Mouse (Mus musculus): ENCODE measurements around the gene Zfp212.

Gene Zfp212

DNA sequence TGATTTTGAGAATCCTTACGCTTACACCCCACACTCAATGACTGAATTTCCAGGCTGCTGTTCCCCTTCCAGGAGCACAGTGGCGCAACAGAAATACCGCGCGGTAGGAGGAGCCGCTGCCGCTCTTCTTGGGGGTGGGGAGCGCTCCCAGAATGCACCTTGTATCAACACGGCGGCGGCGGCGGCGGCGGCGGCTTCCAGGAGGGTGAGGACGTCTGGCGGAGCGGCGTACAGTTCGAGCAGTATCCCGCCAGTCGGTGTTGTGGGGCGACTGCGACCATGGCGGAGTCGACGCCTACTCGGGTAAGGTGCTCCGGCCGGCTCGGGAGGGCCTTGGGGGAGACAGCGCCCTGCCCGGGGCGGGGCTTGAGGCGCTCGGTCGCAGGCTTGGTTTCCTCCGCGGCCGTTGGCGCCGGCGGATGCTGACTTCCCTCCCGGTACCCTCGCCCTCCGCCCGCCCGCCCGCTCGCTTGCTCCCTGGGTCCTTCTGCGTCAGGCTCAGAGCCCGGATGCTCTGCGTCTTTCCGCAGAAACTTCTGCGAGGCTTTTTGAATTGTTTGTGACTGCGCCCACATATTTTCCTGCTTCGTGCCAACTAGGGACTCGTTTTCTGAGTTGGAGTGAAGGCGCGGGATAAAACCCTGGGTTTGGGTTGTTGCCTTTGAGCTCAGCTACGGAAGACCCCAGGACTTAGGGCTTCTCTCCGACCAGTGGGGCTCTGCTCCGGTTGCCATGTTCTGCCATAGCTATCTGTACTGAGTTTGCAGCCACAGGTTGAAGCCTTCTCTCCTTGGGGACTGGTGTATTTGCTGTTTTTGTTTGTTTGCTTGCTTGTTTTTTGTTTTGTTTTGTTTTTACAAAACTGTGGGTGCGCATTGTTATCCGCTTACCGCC, at the start of gene Zfp212:
TSS of gene Zfp212 (plus strand) at position 30 of the 894 bp plus-strand sequence.
- peak; percentile 91 for DNase-seq (ENCODE audit: low spot score)

DNA sequence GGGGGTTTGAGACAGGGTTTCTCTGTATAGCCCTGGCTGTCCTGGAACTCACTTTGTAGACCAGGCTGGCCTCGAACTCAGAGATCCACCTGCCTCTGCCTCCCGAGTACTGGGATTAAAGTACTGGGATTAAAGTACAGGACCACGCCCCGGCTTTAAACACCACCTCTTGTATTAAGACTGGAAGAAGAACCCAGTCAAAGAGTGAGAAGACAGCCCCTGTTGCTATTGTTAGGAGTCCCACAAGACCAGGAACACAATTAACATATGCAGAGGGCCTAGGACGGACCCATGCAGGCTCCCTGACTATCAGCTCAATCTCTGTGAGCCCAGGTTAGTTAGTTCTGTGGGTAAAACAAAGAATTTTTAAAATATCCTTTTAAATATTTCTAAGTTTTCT, 48.0 kb upstream of the Zfp212 start:
- DNase-seq (ENCODE audit: low spot score): no peak

DNA sequence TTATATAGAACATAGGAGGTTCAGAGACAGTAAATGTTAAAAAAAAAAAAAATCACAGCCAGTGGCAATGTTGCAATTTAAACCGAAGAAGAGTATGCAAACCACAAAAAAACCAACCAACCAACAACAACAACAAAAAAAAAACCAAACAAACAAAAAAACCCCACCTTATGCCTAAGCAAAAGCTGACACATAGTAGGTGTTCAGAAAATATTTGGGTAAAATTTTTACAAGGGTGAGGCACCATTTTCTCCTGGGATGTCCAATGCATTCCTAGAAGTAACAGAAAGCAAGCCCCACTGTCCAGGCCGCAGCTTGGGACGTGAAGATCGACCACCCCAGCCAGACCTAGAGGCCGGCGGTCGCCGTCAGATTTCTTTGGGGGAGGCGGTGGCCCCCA, 43.2 kb upstream of the Zfp212 start, which contains the start of gene Zfp282:
TSS of gene Zfp282 (plus strand) at position 147 of the 400 bp plus-strand sequence.
- no peak for DNase-seq (ENCODE audit: low spot score)

DNA sequence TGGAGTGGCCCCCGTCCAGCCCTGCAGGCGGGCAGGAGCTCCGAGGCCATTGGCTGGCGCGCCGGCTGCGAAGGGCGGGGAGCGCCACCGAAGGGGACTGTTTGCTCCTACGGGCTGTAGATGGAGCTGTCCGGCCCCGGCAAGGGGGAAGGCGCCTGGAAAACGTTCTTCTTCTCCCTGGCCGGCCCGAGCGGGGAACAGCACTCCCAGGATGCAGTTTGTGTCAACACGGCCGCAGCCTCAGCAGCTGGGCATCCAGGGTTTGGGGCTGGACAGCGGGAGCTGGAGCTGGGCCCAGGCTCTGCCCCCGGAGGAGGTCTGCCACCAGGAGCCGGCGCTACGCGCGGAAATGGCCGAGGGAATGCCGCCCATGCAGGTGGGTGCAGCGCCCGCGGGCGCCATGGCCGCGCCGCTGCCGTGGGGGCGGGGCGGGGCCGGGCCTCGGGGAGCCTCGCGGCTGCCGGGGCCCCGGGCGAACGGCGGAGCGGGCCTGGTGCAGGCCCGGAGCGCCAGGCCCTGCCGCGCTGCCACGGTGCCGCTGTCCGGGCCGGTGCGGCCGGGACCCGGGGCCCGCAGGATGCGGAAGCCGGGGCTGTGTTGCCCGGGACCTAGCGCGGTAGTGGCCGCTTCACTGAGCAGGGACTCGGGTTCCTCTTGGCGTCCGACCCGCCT, 42.7 kb upstream of the Zfp212 start:
- peak; percentile 93 for DNase-seq (ENCODE audit: low spot score)

DNA sequence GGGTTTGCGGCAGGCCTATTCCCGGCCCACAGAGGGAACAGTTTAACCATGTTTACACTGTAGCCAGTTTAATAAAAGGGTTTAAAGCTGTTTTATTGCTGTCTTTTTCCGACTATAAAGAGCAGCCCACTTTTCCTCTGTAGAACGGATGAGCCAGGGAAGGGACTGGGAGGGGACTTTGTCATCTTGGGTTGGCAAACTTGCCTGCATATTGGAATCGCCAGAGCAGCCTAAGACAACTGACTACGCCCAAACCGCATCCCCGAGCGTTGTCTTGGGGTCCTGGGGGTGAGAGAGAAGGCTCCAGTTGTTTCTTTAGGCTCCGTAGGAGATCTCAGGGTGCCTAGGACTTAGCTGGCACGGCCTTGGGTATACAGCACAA, 42.2 kb upstream of the Zfp212 start:
- no peak for DNase-seq (ENCODE audit: low spot score)

DNA sequence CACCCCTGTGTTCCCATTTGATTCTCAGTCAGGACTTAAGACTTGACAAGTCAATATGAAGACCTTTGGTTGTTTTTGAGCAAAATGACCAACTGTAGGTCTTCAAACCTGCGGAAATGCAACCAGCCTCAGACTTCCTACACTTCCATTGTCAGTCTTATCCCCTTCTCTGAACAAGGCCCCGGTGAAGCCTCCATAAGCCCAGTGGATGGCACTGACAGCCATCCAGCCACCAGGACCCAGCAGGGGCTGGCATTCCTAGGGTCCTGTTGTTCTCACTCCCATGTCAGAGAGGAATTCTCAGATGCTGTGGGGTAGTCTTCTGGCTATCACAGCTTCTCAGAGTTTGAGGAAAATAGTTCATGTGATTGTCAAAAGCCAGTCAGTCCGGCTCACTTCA, 41.7 kb upstream of the Zfp212 start:
- no peak for DNase-seq (ENCODE audit: low spot score)

DNA sequence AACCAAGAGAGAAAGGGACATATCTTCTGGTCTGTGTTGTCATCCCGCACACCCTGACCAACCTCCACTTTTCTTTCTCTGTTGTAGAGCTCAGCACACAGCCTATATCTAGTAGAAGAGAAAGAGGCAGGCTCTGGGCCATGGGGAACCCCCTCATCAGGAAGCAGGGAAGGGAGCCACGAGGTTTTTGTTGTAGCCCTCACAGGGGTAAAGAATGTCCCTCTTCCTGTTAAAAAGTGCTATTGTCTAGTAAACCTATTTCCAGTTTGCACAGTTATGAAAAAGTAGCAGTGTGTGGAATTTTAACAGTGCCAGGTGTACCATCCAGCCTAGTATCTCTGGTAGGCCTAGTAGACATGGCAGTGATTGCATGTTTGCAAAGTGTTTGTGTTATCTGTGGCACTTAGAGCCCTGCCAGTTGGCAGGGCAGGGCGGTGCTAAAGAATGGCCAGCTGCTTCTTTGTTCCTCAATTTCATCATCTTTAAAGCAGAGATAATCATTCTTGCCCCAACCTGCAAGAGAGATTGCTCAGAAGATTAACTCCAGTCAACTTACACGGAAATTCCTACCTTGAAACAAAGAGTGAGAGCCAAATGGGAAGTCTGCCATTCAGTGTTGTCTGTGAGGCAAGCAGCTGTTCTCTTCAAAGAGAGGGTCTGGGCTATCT, 41.1 kb upstream of the Zfp212 start:
- DNase-seq (ENCODE audit: low spot score): no peak

DNA sequence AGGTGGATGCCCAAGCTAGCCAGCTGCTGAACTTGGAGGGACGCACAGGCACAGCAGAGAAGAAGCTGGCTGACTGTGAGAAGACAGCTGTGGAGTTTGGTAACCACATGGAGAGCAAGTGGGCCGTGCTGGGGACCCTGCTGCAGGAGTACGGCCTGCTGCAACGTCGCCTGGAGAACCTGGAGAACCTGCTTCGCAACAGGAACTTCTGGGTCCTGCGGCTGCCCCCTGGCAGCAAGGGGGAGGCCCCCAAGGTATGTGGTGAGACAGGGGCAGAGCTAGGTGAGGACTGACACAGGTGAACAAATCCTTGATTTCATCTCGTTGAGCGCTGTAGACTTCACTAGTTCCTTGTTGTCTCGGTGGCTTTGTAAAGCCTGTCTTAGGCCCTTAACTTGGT, 40.1 kb upstream of the Zfp212 start:
- no peak for DNase-seq (ENCODE audit: low spot score)

DNA sequence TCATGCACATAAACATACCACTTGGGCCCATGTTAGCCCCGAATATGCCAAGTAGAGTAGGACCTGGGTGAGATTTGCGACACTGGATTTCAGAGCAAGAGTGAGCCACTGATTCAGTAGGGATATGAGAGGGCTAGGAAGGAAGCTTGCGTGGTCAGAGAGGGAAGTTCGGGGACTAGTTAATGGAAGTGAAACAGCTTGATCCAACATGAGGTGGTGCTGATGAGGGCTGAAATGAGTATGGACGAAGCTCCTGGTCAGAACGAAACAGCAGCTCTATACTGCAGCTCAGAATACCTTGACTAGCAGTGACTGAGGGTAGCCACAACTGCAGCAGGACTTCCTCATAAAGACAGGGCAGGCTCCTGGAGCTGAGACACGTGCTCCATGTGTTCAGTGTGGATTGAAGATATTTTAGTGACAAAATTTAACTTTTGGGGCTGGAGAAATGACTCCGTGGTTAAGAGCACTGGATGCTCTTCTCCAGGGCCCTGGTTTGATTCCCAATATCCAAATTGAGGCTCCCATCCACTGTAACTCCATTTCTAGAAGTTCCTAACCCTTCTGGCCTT, 31.4 kb upstream of the Zfp212 start:
- DNase-seq (ENCODE audit: low spot score): no peak

DNA sequence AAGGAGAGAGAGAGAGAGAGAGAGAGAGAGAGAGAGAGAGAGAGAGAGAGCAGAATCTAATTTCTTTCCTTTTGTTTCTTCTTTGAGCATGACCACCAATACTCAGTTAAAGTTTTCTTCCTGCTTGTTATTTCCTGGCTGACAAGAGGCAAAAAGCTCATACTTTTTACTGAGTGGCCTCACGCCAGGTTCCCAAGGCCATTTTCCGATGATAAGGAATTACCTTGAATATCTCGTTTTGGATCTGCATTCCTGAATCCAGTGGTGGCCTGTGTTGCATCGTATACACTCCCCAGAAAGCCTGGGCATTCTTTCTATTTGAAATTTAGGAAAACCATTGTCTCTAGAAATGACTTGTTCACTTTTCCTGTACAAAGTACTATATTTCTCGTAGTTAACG, 20.9 kb upstream of the Zfp212 start:
- no peak for DNase-seq (ENCODE audit: low spot score)

DNA sequence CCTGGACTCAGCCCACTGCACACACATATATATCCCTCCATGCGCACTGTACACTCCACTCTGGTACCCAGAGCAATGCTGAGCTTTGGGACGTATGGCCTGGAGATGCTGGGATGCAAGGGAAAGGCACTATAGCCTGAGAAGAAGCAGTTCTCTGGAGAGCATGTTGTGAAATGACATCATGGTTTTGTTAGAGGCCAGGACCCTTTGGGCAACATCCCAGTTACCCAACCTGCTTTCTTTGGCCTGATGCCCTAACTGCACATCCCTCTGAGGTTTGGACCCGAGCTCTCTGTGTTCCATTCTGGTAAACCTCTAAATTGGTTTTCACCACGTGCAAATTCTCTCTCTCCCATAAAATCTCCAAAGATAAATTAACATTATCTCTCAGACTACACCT, 16.7 kb upstream of the Zfp212 start:
- DNase-seq (ENCODE audit: low spot score): no peak

DNA sequence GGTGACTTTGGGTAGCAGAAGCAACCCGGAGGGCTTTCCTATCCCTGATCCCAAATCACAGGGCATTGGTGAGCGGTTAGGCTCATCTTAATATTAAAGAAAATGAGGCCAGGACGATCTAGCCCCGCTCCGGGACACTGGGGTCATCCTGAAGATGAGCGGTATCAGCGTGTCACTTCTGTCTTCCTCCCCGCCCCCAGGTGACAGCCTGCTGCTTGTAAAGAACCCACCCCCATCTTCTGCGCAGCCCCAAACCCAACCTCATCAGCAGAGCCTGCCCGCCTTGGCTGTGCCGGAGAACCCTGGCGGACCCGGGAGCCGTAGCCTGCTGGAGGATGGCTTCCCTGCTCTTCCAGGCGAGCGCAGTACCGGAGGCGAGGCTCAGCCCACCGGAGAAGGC, 15.9 kb upstream of the Zfp212 start:
- DNase-seq (ENCODE audit: low spot score): no peak

DNA sequence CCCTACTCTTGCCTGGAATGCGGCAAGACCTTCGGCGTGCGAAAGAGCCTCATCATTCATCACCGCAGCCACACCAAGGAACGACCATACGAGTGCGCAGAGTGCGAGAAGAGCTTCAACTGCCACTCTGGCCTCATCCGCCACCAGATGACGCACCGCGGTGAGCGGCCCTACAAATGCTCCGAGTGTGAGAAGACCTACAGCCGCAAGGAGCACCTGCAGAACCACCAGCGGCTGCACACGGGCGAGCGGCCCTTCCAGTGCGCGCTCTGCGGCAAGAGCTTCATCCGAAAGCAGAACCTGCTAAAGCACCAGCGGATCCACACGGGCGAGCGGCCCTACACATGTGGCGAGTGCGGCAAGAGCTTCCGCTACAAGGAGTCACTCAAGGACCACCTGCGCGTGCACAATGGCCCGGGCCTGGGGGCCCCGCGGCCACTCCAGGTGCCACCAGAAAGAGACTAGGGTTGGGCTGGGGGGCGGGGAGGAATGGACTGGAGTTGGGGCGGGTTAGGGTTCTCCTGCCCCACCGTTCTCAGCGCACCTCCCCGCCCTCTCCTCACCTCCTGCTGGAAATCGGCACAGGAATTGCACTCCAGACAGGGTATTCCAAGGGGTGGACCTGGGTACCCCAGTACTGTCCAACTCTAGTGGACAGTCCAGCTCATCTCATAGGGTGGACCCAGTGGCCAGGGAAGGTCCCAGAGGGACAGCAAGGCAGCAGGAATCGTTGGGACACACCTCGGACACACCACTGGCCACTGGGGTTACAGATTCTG, 15.2 kb upstream of the Zfp212 start:
- DNase-seq (ENCODE audit: low spot score): no peak

DNA sequence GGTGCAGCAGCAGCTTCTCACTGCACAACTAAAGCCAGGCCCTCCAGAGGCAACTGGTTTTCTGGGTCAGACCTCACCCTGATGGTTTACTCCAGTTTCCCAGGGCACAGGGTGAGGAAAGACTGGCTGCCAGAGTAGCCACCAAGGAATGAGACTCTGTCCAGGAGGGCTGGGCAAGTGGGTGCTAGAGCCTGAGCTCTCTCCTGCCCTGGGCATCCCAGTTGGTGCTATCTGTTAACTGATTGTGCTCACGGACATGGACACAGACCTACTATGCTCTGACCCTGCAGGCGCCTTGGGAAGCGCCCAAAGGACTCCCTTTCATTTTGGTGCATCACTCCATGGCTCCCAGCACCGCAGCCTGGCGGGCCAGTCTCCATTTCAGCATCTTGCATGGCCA, 13.9 kb upstream of the Zfp212 start:
- no peak for DNase-seq (ENCODE audit: low spot score)

DNA sequence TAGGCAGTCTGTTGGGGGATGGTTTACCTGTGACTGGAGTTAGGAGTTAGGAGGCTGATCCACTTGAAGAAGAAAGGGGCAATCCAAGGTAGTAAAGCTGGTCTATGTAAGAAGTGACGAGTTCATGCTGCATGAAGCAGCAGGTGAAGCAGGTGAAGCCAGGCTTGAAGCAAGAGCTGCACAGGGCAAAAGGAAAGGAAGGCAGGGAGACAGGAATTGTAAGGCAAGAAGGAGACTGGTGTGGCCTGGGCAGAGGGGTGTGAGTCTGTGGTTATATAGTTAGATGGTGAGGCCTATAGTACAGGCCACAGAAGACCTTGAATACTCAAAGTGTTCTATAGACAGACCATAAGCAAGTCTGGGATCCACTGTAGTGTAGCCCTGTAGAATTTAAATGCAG, 11.3 kb upstream of the Zfp212 start:
- DNase-seq (ENCODE audit: low spot score): no peak

DNA sequence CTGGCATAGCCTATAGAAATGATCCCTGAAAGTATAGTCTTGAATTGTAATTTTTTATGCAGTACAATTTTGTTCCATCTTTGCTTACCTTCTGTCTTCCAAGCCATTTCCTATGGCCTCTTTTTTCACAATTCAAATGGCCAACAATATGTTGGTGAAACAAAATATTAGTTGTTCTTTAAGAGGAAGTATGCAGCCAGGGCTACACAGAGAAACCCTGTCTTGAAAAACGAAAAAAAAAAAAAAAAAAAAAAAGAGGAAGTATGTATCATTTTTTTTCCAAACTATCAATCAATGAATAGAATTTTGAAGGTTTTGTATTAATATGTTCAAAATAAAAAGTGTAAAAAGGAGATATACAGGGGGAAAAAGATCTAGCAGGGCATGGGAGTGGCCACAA, 8.6 kb upstream of the Zfp212 start:
- DNase-seq (ENCODE audit: low spot score): no peak

DNA sequence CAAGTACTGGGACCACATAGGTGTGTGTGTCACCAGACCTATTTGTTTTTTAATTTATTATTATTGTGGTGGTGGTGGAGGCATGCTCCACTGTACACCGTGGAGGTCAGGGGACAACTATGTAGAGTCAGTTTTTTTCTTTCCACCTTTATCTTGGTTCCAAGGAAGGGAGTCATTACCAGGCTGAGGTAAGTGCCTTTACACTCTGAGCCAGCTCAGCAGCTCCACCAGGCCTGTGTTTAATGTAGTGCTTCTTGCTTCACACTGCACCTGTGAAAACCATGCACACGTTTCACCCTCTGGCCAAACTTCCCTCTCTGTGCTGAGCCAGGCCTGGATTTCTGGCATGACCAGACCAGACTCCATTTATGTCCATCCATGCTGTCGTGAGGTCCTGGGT, 7.3 kb upstream of the Zfp212 start:
- DNase-seq (ENCODE audit: low spot score): no peak

DNA sequence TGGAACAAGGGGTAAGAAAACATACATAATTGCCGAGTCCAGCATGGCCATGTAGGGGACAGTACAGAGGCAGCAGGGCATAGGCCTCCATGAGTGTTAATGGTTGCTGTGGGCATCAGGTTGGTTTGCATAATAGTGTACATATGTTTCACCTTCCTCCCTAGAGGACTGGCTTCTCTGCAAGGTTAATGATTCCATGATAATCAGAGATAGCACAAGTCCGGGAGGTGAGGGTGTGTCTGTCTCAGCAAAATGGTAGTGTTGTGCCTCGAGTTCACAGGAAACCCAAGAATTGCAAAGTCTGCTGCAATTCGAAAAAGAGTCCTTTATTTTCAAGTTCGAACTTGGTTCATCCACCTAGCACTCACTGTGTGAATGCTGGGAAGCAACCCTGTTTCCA, 3.2 kb upstream of the Zfp212 start:
- no peak for DNase-seq (ENCODE audit: low spot score)

DNA sequence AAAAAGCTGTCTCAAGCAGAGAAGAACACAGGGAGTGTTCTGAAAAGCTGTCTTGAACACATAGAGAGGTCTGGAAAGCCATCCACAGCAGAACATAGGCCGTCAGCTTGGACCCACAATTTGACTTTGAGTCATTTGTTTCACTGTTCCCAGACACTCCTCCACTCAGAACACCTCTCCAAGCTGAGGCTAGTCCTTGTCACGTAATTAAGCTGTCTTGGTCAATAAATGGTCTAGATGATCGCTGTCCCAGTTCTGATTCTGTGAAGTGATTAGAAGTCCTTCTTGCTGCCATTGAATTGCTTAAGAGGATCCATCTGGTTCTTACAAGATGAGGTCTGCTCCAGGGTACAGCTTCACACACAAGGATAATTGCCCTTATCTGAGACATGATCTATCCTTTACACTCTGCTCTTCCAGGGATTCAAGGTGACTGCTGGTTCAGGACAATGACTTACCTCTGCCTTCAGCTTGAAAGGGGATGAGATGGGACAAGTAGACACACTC, 1.5 kb upstream of the Zfp212 start:
- no peak for DNase-seq (ENCODE audit: low spot score)

DNA sequence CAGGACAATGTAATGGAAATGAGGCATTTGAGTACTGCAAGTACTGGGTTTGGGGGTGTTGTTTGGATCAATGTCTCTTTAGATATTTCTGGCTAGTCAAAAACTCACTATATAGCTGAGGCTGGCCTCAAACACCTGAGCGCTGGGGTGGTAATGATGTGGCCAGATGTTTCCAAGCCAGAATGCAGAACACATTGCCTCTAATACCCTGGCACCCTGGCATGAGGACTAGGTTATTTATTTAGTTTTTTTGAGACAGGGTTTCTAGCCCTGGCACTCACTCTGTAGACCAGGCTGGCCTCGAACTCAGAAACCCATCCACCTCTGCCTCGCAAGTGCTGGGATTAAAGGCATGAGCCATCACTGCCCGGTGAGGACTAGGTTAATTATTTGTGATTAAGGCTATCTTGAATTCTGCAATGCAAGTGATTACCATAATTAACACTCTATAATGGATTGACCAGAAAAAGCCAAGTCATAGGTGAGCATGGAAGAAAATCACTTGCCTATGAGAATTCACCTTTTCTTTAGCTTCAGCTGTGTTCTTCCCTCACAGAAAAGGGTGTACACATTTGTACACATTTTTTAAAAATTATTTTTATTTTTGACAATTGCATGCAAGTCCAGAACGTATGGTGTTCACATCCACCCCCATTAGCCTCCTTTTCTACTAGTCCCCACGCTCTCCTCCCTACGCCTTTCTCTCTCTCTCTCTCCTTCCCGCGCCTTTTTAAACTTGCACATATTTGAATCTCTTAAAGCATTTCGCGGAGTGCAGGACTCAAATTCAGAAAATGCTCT, 430 bp upstream of the Zfp212 start:
- no peak for DNase-seq (ENCODE audit: low spot score)

DNA sequence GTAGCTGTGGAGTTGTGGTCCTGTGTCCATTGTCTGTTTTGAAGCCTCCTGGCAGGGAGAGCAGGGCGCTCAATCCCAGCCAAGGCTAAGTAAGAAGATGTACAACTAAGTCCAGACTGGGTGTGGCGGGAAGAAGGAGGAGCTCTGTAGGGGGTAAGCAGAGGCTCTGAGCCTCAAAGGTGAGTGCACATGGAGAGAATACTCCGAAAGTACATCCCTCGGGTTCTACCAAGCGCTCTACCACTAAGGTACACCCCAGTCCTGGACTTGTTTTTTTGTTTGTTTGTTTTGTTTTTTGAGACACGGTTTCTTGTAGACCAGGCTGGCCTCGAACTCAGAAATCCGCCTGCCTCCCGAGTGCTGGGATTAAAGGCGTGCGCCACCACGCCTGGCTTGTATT, 22.2 kb downstream of the Zfp212 start:
- DNase-seq (ENCODE audit: low spot score): no peak
